20 mouse cellular contexts compared by ENCODE assay signal in genomic region chr8:110811116-110811515, GRCm38 (mm10). TPM values are rescaled to one million over a fixed set of nuclear protein-coding genes. Genes with fewer than 3 reads are reported as not detected.
"Had no signal": no experiment of that assay in that cellular context is flagged by ENCODE, and none has a peak within 500 bp of the region (broad histone marks: within the 10 kb centered on the region; RNA-seq: fewer than 3 reads in every experiment).

No protein-coding gene starts in this region.

- DNase-seq: lung, adult 18-20 months; lung, embryonic 14.5 days; lung, postnatal 10 days; lung, postnatal 4 days; midbrain, embryonic 14.5 days; retina, postnatal 1 day; right cerebral cortex, adult 18-20 months; right cerebral cortex, postnatal 25 days; thymus, adult 2 months; thymus, postnatal 25 days; thymus, postnatal 4 days had no signal

- H3K4me3 ChIP-seq: midbrain, embryonic 10.5 days; midbrain, embryonic 12.5 days; myocyte; neural tube, embryonic 13.5 days; neural tube, embryonic 15.5 days; stomach, embryonic 15.5 days had no signal

- H3K27ac ChIP-seq: midbrain, embryonic 10.5 days; midbrain, embryonic 12.5 days; neural tube, embryonic 13.5 days; neural tube, embryonic 15.5 days; stomach, embryonic 15.5 days had no signal

- H3K4me1 ChIP-seq: midbrain, embryonic 10.5 days; midbrain, embryonic 12.5 days; neural tube, embryonic 13.5 days; neural tube, embryonic 15.5 days had no signal

RNA-seq across cellular contexts. Expression of gene Il34, which starts 5.4 kb away (rescaled TPM):
- total RNA-seq: megakaryocyte, adult 5-6 weeks; megakaryocyte-erythroid progenitor cell, adult 5-6 weeks had no signal
- polyA plus RNA-seq: neural tube, embryonic 11.5 days had no signal
